Mouse (Mus musculus) forebrain, embryonic 10.5 days (tissue): ENCODE results near the gene Fam107a. TPM values are rescaled to one million over a fixed set of nuclear protein-coding genes. Genes with fewer than 3 reads are reported as not detected.

Source experiments
- polyA plus RNA-seq: library from polyadenylated mRNA; unstranded; fragments of >200 nt; fragmentation: Nextera tagmentation; extraction: Ambion mirVana; gene quantifications from 2 replicates; pipeline ENCODE4 v1.2.1, GENCODE M21; 2016

Fam107a gene
- polyA plus RNA-seq, 1 experiment from 2014 or later: 0.61 TPM

Other genes with a start within 250 kb of the Fam107a start
- gene Rpp14, start 237.7 kb downstream of the Fam107a start, polyA plus RNA-seq: 61.0 and 61.5 TPM in 2 replicates
- 15.5 and 17.0 TPM in 2 replicates for gene Pxk, start 219.8 kb downstream of the Fam107a start, polyA plus RNA-seq
- 205 and 209 TPM in 2 replicates for gene Pdhb, start 145.0 kb downstream of the Fam107a start, polyA plus RNA-seq
- 2.8 and 3.1 TPM in 2 replicates for gene Kctd6, start 103.9 kb downstream of the Fam107a start, polyA plus RNA-seq
- gene Acox2, start 58.7 kb downstream of the Fam107a start, polyA plus RNA-seq: not detected in 2 replicates
- gene Oit1, start 60.7 kb upstream of the Fam107a start, polyA plus RNA-seq: 0.15 TPM in 1 of 2 replicates, not detected in the other